Mouse (Mus musculus) erythroblast, embryonic 14.5 days (primary cell): ENCODE measurements around the gene Plekha1. TPM values are rescaled to one million over a fixed set of nuclear protein-coding genes. Genes with fewer than 3 reads are reported as not detected.

ENCODE experiments used
- H3K27me3 ChIP-seq: 2 replicates; pipeline ENCODE4 v1.6.1; 2012; ENCODE audit warnings: inconsistent platforms; ENCODE audit not compliant: control insufficient read depth
- H3K36me3 ChIP-seq: 2 replicates; pipeline ENCODE4 v1.6.1; 2012; ENCODE audit warnings: mild to moderate bottlenecking, inconsistent platforms; ENCODE audit not compliant: control insufficient read depth
- H3K4me1 ChIP-seq: 2 replicates; pipeline ENCODE4 v1.6.1; 2012; ENCODE audit warnings: inconsistent platforms; ENCODE audit not compliant: control insufficient read depth
- H3K4me3 ChIP-seq: replicated peaks from 2 replicates; pipeline ENCODE3; 2012; ENCODE audit warnings: moderate library complexity, mild to moderate bottlenecking, inconsistent platforms
- H3K9me3 ChIP-seq: 2 replicates; pipeline ENCODE4 v1.6.1; 2012; ENCODE audit warnings: low read length, inconsistent platforms, mixed read lengths; ENCODE audit not compliant: control insufficient read depth
- GATA1 ChIP-seq: IDR thresholded peaks from 2 replicates; pipeline ENCODE4 v1.6.1; 2012; ENCODE audit warnings: low read length, inconsistent platforms, mixed read lengths
- TAL1 ChIP-seq: IDR thresholded peaks from 3 replicates; pipeline ENCODE4 v1.6.1; 2012; ENCODE audit warnings: low read length, inconsistent platforms, mixed read lengths
- polyA plus RNA-seq: library from polyadenylated mRNA; stranded (reverse); fragments of >175 nt; gene quantifications from 2 replicates; pipeline ENCODE4 v1.2.3, GENCODE M21; 2012

The Plekha1 gene
- polyA plus RNA-seq, 1 experiment, result not detected

DNA sequence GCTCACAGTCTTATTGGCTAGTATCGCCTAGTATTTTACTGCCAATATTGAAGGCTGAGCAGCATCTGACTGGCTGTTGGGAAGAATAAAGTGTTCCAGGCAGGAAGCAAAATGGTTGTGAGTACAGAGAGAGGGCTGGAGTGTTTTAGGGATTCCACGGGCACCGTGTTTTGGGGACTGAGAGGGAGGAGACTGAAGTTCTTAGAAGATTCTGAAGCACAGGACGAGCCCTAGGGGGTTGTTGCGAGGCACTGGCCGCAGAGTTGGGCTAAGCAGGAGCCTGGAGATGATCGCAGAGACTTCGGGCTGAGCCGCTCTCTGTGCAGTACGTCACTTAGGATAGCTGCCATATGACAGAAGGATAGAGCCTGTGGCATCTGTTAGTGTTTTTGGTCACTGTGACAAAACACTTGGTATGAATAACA is 88.6 kb downstream of the Plekha1 start:
- H3K4me3 ChIP-seq, result no peak overlapping the region
- H3K4me1 ChIP-seq, result no peaks in the 10 kb centered on the region
- peaks cover 4% of the 10 kb centered on the region; the same call in 1 of the 2 replicates for H3K9me3 ChIP-seq
- no peak for TF ChIP-seq GATA1
- no peak for TF ChIP-seq TAL1
- no peaks in the 10 kb centered on the region for H3K36me3 ChIP-seq
- no peaks in the 10 kb centered on the region for H3K27me3 ChIP-seq

DNA sequence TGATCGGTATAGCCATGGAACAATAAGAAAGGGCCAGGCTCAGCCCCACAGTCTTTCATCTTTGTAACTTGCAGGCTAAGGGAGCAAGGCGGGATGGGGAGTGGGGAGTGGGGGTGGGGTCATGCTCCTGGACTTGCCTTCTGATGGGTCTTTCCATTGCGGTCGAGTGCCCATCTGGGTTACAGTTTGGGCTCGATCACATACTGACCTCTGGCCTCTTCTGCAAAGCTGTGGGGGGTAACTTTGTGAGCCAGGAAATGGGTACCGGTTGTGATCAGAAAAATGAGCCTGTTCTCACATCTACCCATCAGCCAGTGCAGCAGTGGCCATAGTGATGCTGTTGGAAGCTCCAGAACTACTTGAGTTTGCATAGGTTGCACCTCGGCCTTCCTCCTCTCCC is 93.0 kb downstream of the Plekha1 start:
- H3K27me3 ChIP-seq, result no peaks in the 10 kb centered on the region
- TF ChIP-seq TAL1 (no peak), GATA1 (no peak)
- H3K9me3 ChIP-seq, result peaks cover 4% of the 10 kb centered on the region; the same call in 1 of the 2 replicates
- no peaks in the 10 kb centered on the region for H3K4me1 ChIP-seq
- no peaks in the 10 kb centered on the region for H3K36me3 ChIP-seq
- H3K4me3 ChIP-seq, result no peak overlapping the region

GRCm38 (mm10) chr7:130959868-130960267 is 94.3 kb downstream of the Plekha1 start:
- no peak for TF ChIP-seq TAL1
- no peak for TF ChIP-seq GATA1
- H3K4me3 ChIP-seq, result no peak overlapping the region
- H3K36me3 ChIP-seq, result no peaks in the 10 kb centered on the region
- no peaks in the 10 kb centered on the region for H3K4me1 ChIP-seq
- H3K27me3 ChIP-seq, result no peaks in the 10 kb centered on the region
- H3K9me3 ChIP-seq, result peaks cover 3% of the 10 kb centered on the region; the same call in 1 of the 2 replicates

GRCm38 (mm10) chr7:130961429-130961828 is 95.9 kb downstream of the Plekha1 start:
- no peak for TF ChIP-seq GATA1
- no peak for TF ChIP-seq TAL1
- Histone ChIP-seq H3K27me3 (no peaks in the 10 kb centered on the region), H3K9me3 (no peaks in the 10 kb centered on the region)

More at GRCm38 (mm10) chr7:130961429-130961828, 95.9 kb downstream of the Plekha1 start:
- no peak overlapping the region for H3K4me3 ChIP-seq
- H3K36me3 ChIP-seq, result no peaks in the 10 kb centered on the region
- H3K4me1 ChIP-seq, result no peaks in the 10 kb centered on the region

Other genes with a start within 250 kb of the Plekha1 start
- gene Btbd16, start 91.7 kb upstream of the Plekha1 start, polyA plus RNA-seq, result not detected in 2 replicates
- not detected in 2 replicates for gene Htra1, start 70.4 kb downstream of the Plekha1 start, polyA plus RNA-seq
- gene Dmbt1, start 166.3 kb downstream of the Plekha1 start, polyA plus RNA-seq, result not detected in 2 replicates